Mouse (Mus musculus): ENCODE results near the gene Sdc3.

Gene Sdc3

GRCm38 (mm10) chr4:130792376-130793179 is at the start of gene Sdc3:
Sdc3 (plus strand) TSS chr4:130792537.
- DNase-seq (ENCODE audit: low read depth, low spot score): no peak

- DNase-seq (ENCODE audit: low read depth, low spot score): peak; percentile 39
These were observed 48.3 kb upstream of the Sdc3 start for GRCm38 (mm10) chr4:130744058-130744457.

GRCm38 (mm10) chr4:130745561-130746306 is 46.6 kb upstream of the Sdc3 start:
- peak; percentile 96 for DNase-seq (ENCODE audit: low read depth, low spot score)

GRCm38 (mm10) chr4:130749566-130749965 is 42.8 kb upstream of the Sdc3 start:
- DNase-seq (ENCODE audit: low read depth, low spot score): no peak

GRCm38 (mm10) chr4:130751966-130752365 is 40.4 kb upstream of the Sdc3 start:
- peak; percentile 61 for DNase-seq (ENCODE audit: low read depth, low spot score)

- no peak for DNase-seq (ENCODE audit: low read depth, low spot score)
These were observed 39.7 kb upstream of the Sdc3 start for GRCm38 (mm10) chr4:130752591-130752990.

GRCm38 (mm10) chr4:130753755-130754154 is 38.6 kb upstream of the Sdc3 start:
- no peak for DNase-seq (ENCODE audit: low read depth, low spot score)

GRCm38 (mm10) chr4:130754776-130755175 is 37.6 kb upstream of the Sdc3 start:
- peak; percentile 72 for DNase-seq (ENCODE audit: low read depth, low spot score)

GRCm38 (mm10) chr4:130759875-130760274 is 32.5 kb upstream of the Sdc3 start:
- no peak for DNase-seq (ENCODE audit: low read depth, low spot score)

GRCm38 (mm10) chr4:130761809-130762208 is 30.5 kb upstream of the Sdc3 start:
- DNase-seq (ENCODE audit: low read depth, low spot score): no peak

GRCm38 (mm10) chr4:130765399-130766160 is 26.8 kb upstream of the Sdc3 start:
- no peak for DNase-seq (ENCODE audit: low read depth, low spot score)

- no peak for DNase-seq (ENCODE audit: low read depth, low spot score)
These were observed 25.9 kb upstream of the Sdc3 start for GRCm38 (mm10) chr4:130766387-130766786.

- no peak for DNase-seq (ENCODE audit: low read depth, low spot score)
These were observed 25.4 kb upstream of the Sdc3 start for GRCm38 (mm10) chr4:130766926-130767325.

GRCm38 (mm10) chr4:130773899-130774298 is 18.4 kb upstream of the Sdc3 start:
- no peak for DNase-seq (ENCODE audit: low read depth, low spot score)

- no peak for DNase-seq (ENCODE audit: low read depth, low spot score)
These were observed 17.5 kb upstream of the Sdc3 start for GRCm38 (mm10) chr4:130774822-130775221.

GRCm38 (mm10) chr4:130777647-130778046 is 14.7 kb upstream of the Sdc3 start:
- no peak for DNase-seq (ENCODE audit: low read depth, low spot score)

- DNase-seq (ENCODE audit: low read depth, low spot score): peak; percentile 87
These were observed 13.3 kb upstream of the Sdc3 start for GRCm38 (mm10) chr4:130779037-130779436.

GRCm38 (mm10) chr4:130782492-130782891 is 9.8 kb upstream of the Sdc3 start:
- no peak for DNase-seq (ENCODE audit: low read depth, low spot score)

- DNase-seq (ENCODE audit: low read depth, low spot score): peak; percentile 86
These were observed 7.6 kb upstream of the Sdc3 start for GRCm38 (mm10) chr4:130784755-130785154.

GRCm38 (mm10) chr4:130787530-130787929 is 4.8 kb upstream of the Sdc3 start:
- no peak for DNase-seq (ENCODE audit: low read depth, low spot score)

- DNase-seq (ENCODE audit: low read depth, low spot score): peak; percentile 88
These were observed 2.2 kb upstream of the Sdc3 start for GRCm38 (mm10) chr4:130790180-130790579.

GRCm38 (mm10) chr4:130791811-130792375 is 444 bp upstream of the Sdc3 start:
- DNase-seq (ENCODE audit: low read depth, low spot score): no peak

All from brain, adult 2 months (tissue).